Mouse (Mus musculus): Measurements from ENCODE around the gene C530008M17Rik. TPM values are rescaled to one million over a fixed set of nuclear protein-coding genes. Genes with fewer than 3 reads are reported as not detected.
A peak's percentile ranks its signal among the peaks of the same experiment; 100 is the strongest.

Gene C530008M17Rik
- polyA plus RNA-seq, 1 experiment from 2014 or later = 63.6 TPM

DNA sequence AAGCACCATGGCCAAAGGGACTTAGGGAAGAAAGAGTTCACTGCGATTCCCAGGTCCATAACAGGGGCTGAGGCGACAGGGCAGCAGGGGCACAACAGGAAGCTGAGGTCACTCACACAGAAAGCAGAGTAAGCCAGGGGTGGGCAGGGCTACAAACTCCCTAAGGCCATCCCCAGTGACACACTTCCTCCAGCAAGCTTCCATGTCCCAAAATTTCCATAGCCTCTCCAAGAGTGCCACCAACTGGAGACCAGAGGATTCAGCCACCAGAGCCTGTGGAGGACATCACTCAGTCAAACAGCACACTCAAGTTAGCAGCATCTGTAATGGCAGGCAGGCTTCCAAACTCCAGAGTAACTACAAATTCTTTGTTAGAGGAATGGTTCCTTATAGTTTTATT, 20.7 kb upstream of the C530008M17Rik start:
- Histone ChIP-seq H3K27ac (ENCODE audit: low read depth, low read length) (no peak overlapping the region), H3K27me3 (ENCODE audit: control insufficient read depth, insufficient read depth, low read length) (no peaks in the 10 kb centered on the region), H3K4me1 (ENCODE audit: control insufficient read depth, insufficient read depth, low read length) (no peaks in the 10 kb centered on the region), H3K4me2 (ENCODE audit: low read depth, low read length) (no peak overlapping the region), H3K36me3 (ENCODE audit: control insufficient read depth, insufficient read depth, low read length) (0 out of 2 replicates have a peak, but pooled peaks cover 11% of the 10 kb centered on the region), H3K9me3 (ENCODE audit: control insufficient read depth, low read length) (no peaks in the 10 kb centered on the region), H3K4me3 (ENCODE audit: low read depth, low read length) (no peak overlapping the region), H3K9ac (replicated peaks; ENCODE audit: low read depth, low read length) (no peak overlapping the region)
- ATAC-seq (ENCODE audit: low read depth) = no peak
- WGBS = 92% methylated on average over 2 of the region's 2 CpGs

DNA sequence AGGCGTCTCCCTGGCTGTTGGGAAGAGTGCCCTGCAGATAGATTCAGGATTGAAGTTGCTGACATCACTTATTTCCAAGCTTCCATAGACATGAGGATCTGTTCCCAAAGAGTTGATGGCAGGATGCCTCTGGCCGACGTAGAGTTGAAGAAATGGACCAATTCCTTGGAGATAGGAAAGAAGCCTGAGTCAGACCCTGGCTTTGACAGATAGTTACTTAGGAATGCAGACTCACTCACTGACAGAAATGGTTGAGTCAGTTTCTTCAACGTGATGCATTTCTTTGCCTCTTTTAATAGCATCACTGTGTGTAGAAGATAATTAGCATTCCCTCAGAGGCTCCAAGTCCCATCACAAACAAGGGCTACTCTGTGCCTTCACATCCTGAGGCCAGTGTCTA, 14.2 kb upstream of the C530008M17Rik start:
- no peak overlapping the region for H3K4me2 ChIP-seq (ENCODE audit: low read depth, low read length)
- 90% methylated on average over 4 of the region's 4 CpGs for WGBS
- no peaks in the 10 kb centered on the region for H3K27me3 ChIP-seq (ENCODE audit: control insufficient read depth, insufficient read depth, low read length)
- no peaks in the 10 kb centered on the region for H3K4me1 ChIP-seq (ENCODE audit: control insufficient read depth, insufficient read depth, low read length)
- no peaks in the 10 kb centered on the region for H3K9me3 ChIP-seq (ENCODE audit: control insufficient read depth, low read length)
- no peak overlapping the region for H3K4me3 ChIP-seq (ENCODE audit: low read depth, low read length)
- H3K36me3 ChIP-seq (ENCODE audit: control insufficient read depth, insufficient read depth, low read length) = peaks cover 20% of the 10 kb centered on the region; the same call in 1 of the 2 replicates
- no peak overlapping the region for H3K9ac ChIP-seq (replicated peaks; ENCODE audit: low read depth, low read length)
- no peak for ATAC-seq (ENCODE audit: low read depth)
- no peak overlapping the region for H3K27ac ChIP-seq (ENCODE audit: low read depth, low read length)

DNA sequence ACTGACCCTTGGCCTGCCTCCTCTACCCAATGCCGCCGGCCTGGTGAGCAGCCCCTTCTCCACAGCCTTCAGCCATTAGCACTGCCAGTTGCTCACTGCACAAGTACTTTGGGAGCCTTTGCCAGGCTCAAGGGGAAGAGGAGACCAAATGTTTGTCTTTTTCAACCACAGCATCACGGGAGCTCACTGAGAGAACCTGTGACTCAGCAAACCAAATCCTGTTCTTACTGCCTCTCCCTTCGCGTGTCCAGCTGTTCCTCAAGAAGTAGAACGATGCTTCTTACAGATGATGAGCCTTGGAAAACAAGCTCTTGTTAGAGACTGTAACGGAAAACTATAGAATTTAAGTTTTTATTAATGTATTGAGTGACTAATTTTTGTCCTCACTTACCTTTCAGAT, 12.1 kb upstream of the C530008M17Rik start:
- no peaks in the 10 kb centered on the region for H3K27me3 ChIP-seq (ENCODE audit: control insufficient read depth, insufficient read depth, low read length)
- WGBS = 92% methylated on average over 7 of the region's 7 CpGs
- ATAC-seq (ENCODE audit: low read depth) = no peak
- H3K4me2 ChIP-seq (ENCODE audit: low read depth, low read length) = no peak overlapping the region
- peaks cover 18% of the 10 kb centered on the region; the same call in 1 of the 2 replicates for H3K36me3 ChIP-seq (ENCODE audit: control insufficient read depth, insufficient read depth, low read length)
- H3K9me3 ChIP-seq (ENCODE audit: control insufficient read depth, low read length) = no peaks in the 10 kb centered on the region
- H3K4me3 ChIP-seq (ENCODE audit: low read depth, low read length) = no peak overlapping the region
- no peak overlapping the region for H3K27ac ChIP-seq (ENCODE audit: low read depth, low read length)
- no peaks in the 10 kb centered on the region for H3K4me1 ChIP-seq (ENCODE audit: control insufficient read depth, insufficient read depth, low read length)
- H3K9ac ChIP-seq (replicated peaks; ENCODE audit: low read depth, low read length) = no peak overlapping the region

DNA sequence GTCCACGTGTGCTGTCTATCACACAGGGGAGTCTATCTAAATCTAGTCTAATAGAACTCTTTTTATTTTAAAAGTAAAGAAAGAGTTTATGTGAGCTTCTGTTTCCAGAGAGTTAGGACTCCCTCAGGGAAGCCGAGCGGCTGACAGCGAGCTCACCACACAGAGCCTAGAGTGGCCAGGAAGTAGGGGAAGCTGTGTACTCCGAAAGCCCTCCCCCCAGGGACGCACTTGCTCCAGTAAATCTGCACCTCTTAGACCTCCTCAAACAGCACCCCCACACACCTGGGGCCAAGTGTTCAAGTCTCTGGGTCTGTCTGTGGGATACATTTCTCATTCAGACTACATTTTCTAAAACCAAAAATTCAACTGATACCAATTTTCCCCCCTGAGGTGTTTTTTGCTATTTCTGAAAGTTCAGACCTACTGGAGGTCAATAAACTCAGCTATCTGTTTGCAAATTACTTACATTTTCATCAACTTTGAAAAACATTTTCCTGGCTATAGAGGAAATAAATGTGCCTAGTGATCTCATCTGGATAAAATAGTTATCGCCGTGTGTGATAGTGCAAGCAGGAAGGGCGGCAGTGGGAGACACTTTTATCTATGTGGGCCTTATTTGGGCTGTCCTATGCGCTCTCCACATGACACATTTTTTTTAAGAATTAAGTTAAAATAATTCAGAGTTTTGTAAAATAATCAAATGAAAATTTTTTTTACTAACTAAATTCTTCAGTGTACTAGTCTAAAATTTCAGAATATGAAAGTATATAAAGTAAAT, 11.0 kb upstream of the C530008M17Rik start:
- H3K9ac ChIP-seq (replicated peaks; ENCODE audit: low read depth, low read length) = no peak overlapping the region
- H3K27me3 ChIP-seq (ENCODE audit: control insufficient read depth, insufficient read depth, low read length) = no peaks in the 10 kb centered on the region
- H3K27ac ChIP-seq (ENCODE audit: low read depth, low read length) = no peak overlapping the region
- no peak overlapping the region for H3K4me2 ChIP-seq (ENCODE audit: low read depth, low read length)
- H3K4me1 ChIP-seq (ENCODE audit: control insufficient read depth, insufficient read depth, low read length) = no peaks in the 10 kb centered on the region
- H3K36me3 ChIP-seq (ENCODE audit: control insufficient read depth, insufficient read depth, low read length) = peaks cover 13% of the 10 kb centered on the region; the same call in 1 of the 2 replicates
- H3K9me3 ChIP-seq (ENCODE audit: control insufficient read depth, low read length) = no peaks in the 10 kb centered on the region
- no peak overlapping the region for H3K4me3 ChIP-seq (ENCODE audit: low read depth, low read length)
- WGBS = 83% methylated on average over 10 of the region's 10 CpGs
- no peak for ATAC-seq (ENCODE audit: low read depth)

DNA sequence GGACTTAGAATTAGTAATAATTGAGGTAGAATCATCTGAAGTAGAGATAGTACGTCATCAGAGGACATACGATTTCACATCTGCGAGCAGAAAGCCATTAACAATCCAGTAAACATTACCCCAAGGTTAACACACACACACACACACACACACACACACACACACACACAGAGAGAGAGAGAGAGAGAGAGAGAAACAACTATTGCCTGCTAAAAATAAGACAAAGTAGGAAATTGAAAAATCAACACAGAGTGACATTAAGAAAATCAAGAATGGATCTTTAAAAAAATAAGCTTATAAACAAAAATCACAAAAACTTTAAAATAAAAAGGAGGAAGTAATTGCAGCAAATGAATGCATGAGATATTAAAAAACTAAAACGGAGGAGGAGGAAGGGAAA, 6.4 kb upstream of the C530008M17Rik start:
- no peak for ATAC-seq (ENCODE audit: low read depth)
- H3K4me1 ChIP-seq (ENCODE audit: control insufficient read depth, insufficient read depth, low read length) = peaks cover 7% of the 10 kb centered on the region; the same call in 1 of the 2 replicates
- 67% methylated on average over 4 of the region's 4 CpGs for WGBS

DNA sequence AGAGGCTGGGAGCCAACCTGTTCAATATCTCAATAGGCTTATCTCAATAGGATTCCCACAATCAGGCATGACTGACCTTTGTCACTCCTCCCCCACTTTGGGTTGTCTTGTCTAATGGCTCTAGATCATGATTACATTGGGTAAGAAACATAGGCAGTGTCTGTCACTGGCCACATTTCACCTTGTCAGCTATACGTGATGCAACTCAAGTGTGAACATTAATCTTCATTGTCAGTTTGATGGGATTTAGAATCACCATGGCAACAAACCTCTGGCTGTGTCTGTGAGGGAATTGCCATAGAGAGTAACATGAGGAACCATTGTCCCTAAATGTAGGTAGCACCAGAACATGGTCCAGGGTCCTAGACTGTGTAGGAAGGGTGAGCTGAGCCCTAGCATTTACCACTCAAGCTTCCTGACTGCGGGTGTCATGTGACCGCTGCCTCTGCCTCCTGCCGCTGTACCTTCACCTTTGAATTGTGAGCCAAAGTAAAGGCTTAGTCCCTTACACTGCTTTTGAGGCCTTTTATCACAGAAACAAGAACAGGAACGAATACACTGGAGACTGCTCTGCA, 5.1 kb upstream of the C530008M17Rik start:
- peak overlapping the region; percentile 22; the same call in 1 of the 2 replicates for H3K27ac ChIP-seq (ENCODE audit: low read depth, low read length)
- WGBS = 63% methylated on average over 5 of the region's 5 CpGs

More for the DNA sequence above, 6.4 kb upstream of the C530008M17Rik start:
- Histone ChIP-seq H3K4me3 (ENCODE audit: low read depth, low read length) (no peak overlapping the region), H3K27ac (ENCODE audit: low read depth, low read length) (no peak overlapping the region), H3K9me3 (ENCODE audit: control insufficient read depth, low read length) (no peaks in the 10 kb centered on the region), H3K27me3 (ENCODE audit: control insufficient read depth, insufficient read depth, low read length) (no peaks in the 10 kb centered on the region), H3K36me3 (ENCODE audit: control insufficient read depth, insufficient read depth, low read length) (no peaks in the 10 kb centered on the region), H3K4me2 (ENCODE audit: low read depth, low read length) (no peak overlapping the region), H3K9ac (replicated peaks; ENCODE audit: low read depth, low read length) (no peak overlapping the region)

DNA sequence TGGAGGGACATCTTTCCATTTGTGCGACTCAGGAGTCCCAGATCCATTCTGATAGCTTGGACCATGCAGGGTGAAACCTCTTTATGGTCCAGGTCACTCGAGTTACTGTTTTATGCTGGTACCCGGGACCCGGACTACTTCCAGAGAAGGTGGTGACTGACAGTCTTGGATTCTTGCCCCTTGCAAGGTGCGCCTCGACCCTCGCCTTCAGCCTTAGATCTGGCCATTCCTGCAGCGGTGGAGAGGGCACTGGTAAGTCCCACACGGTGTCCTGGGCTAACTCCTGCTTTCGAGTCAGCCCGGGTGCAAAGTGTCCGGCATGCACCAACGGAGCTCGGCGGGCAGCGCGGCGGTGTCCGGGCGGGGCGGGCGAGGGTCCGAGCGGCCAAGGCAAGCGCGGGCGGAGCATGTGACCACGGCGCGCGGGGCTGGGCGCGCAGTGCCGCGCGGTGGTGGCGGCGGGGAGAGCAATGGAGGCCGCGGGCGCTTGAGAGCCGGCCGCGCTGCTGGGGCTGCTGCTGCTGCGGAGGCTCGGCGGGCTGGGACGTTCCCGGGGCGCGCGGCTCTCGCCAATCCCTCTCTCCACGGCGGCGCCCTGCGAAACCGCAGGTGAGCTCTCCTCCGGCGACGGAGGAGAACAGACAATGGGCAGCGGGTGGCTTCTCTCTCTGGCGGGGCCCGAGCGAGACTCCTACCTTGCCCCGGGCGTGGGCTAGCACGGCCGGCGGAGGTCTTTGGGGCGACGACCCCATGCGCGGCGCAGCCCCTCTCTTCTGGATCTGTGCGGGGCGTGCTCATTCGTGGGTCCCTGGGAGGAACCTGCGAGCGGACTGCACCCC, 1.2 kb downstream of the C530008M17Rik start:
- WGBS = under 1% methylated on average over 53 of the region's 80 CpGs
- Histone ChIP-seq H3K36me3 (ENCODE audit: control insufficient read depth, insufficient read depth, low read length) (no peaks in the 10 kb centered on the region), H3K4me2 (ENCODE audit: low read depth, low read length) (peak overlapping the region; percentile 74), H3K9ac (replicated peaks; ENCODE audit: low read depth, low read length) (peak overlapping the region; percentile 99), H3K27me3 (ENCODE audit: control insufficient read depth, insufficient read depth, low read length) (no peaks in the 10 kb centered on the region), H3K27ac (ENCODE audit: low read depth, low read length) (peak overlapping the region; percentile 98), H3K4me1 (ENCODE audit: control insufficient read depth, insufficient read depth, low read length) (peaks cover 7% of the 10 kb centered on the region; the same call in 1 of the 2 replicates), H3K4me3 (ENCODE audit: low read depth, low read length) (peak overlapping the region; percentile 88), H3K9me3 (ENCODE audit: control insufficient read depth, low read length) (no peaks in the 10 kb centered on the region)
- ATAC-seq (ENCODE audit: low read depth) = peak; percentile 93

More for the DNA sequence above, 5.1 kb upstream of the C530008M17Rik start:
- Histone ChIP-seq H3K9me3 (ENCODE audit: control insufficient read depth, low read length) (no peaks in the 10 kb centered on the region), H3K9ac (replicated peaks; ENCODE audit: low read depth, low read length) (no peak overlapping the region), H3K4me2 (ENCODE audit: low read depth, low read length) (no peak overlapping the region), H3K27me3 (ENCODE audit: control insufficient read depth, insufficient read depth, low read length) (no peaks in the 10 kb centered on the region), H3K36me3 (ENCODE audit: control insufficient read depth, insufficient read depth, low read length) (no peaks in the 10 kb centered on the region), H3K4me3 (ENCODE audit: low read depth, low read length) (no peak overlapping the region), H3K4me1 (ENCODE audit: control insufficient read depth, insufficient read depth, low read length) (peaks cover 7% of the 10 kb centered on the region; the same call in 1 of the 2 replicates)
- ATAC-seq (ENCODE audit: low read depth) = peak; percentile 75

DNA sequence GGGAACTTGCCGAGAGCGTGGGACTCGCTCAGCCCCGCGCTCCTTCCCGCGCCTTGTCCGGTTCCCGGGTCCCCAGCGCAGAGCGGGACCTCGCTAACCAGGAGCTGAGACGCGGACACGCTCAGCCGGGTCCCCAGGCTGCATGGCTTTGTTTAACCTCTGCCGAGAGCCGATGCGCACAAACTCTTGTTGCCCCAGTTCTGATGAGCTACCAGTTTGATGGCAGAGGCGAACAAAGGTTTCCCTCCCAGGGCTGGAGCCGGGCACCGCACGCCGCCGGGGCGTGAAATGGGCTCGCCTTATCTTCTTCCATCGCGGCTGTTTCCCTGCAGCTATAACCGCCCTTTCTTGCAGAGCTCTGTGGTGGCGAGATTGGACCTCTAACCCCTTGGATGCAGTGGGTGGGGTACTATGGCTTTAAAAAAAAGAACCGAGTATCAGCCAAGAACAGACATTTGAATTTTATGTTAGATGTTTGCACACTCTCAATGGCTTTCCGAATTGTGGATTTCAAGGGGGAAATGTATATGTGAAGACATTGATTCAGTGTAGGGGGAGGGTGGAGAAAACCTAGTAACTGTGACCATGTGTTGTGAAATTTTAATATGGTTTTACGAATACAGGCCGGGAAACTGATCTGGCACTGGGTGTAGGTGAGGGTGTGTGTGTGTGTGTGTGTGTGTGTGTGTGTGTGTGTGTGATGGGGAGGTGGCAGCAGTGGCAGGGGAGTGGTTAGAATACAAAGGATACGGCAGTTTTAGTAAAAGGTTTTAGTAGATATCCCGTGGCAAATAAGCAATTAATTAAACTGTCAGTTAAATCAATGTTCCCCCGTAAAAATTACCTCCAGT, 2.0 kb downstream of the C530008M17Rik start:
- WGBS = under 1% methylated on average over 38 of the region's 38 CpGs
- Histone ChIP-seq H3K4me2 (ENCODE audit: low read depth, low read length) (peak overlapping the region; percentile 74), H3K27ac (ENCODE audit: low read depth, low read length) (peak overlapping the region; percentile 98), H3K27me3 (ENCODE audit: control insufficient read depth, insufficient read depth, low read length) (no peaks in the 10 kb centered on the region), H3K4me3 (ENCODE audit: low read depth, low read length) (peak overlapping the region; percentile 88), H3K36me3 (ENCODE audit: control insufficient read depth, insufficient read depth, low read length) (no peaks in the 10 kb centered on the region), H3K9ac (replicated peaks; ENCODE audit: low read depth, low read length) (peak overlapping the region; percentile 99), H3K9me3 (ENCODE audit: control insufficient read depth, low read length) (no peaks in the 10 kb centered on the region), H3K4me1 (ENCODE audit: control insufficient read depth, insufficient read depth, low read length) (peaks cover 7% of the 10 kb centered on the region; the same call in 1 of the 2 replicates)
- peak; percentile 79 for ATAC-seq (ENCODE audit: low read depth)
